Mouse (Mus musculus): ENCODE measurements around the gene Auh.

DNA sequence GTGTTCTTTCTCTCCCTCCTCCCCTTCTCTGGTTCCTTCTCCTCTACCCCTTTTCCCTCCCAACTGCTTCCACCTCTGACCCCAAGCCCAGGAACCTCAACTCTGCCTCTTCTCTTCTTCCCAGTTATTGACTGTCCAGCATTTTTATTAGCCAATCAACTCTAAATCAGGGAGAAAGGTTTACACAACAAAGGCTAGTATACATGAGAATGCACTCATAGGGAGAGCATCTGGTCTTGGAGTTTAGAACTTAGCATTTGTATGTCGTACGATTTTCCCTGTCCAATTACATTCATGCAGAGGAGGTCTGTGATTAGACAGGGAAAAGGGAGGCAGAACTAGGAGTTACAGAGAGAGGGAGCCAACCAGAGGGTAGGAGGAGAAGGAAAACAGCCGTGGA lies 19.7 kb upstream of the Auh start:
- TF ChIP-seq CTCF (IDR thresholded peaks at IDR 0.05; ENCODE audit: borderline replicate concordance, extremely low read depth, insufficient read depth, insufficient read length) (no peak), POLR2A (IDR thresholded peaks at IDR 0.05; ENCODE audit: borderline replicate concordance, extremely low read depth, insufficient read depth, insufficient read length, poor library complexity, severe bottlenecking) (no peak)

Data from brain, embryonic 14.5 days (tissue).